Mouse (Mus musculus) kidney, embryonic 16.5 days (tissue): ENCODE measurements around the gene Hoxa10. TPM values are rescaled to one million over a fixed set of nuclear protein-coding genes. Genes with fewer than 3 reads are reported as not detected.

ENCODE experiments used
- ATAC-seq: fragments of 200-750 bp; cut with Nextera tagmentation; 2 replicates; pipeline ENCODE4 v1.8.0; 2017; ENCODE audit warnings: moderate TSS enrichment; ENCODE audit not compliant: low FRiP score, low TSS enrichment
- H3K27ac ChIP-seq: fragments of 300-500 bp; sonication (generic); 2 replicates; pipeline ENCODE4 v1.5.1; 2014; ENCODE audit warnings: low read length
- H3K27me3 ChIP-seq: fragments of 300-500 bp; sonication (generic); 2 replicates; pipeline ENCODE4 v1.6.1; 2014; ENCODE audit warnings: low read length, control low read depth, mixed read lengths; ENCODE audit not compliant: insufficient read depth
- H3K36me3 ChIP-seq: fragments of 300-500 bp; sonication (generic); 2 replicates; pipeline ENCODE4 v1.6.1; 2014; ENCODE audit warnings: low read length, control low read depth, mixed read lengths; ENCODE audit not compliant: insufficient read depth
- H3K4me1 ChIP-seq: fragments of 300-500 bp; sonication (generic); 2 replicates; pipeline ENCODE4 v1.6.1; 2014; ENCODE audit warnings: low read length, control low read depth, mixed read lengths; ENCODE audit not compliant: insufficient read depth
- H3K4me2 ChIP-seq: fragments of 300-500 bp; sonication (generic); replicated peaks from 2 replicates; pipeline ENCODE4 v1.6.1; 2014; ENCODE audit warnings: low read depth, low read length
- H3K4me3 ChIP-seq: fragments of 300-500 bp; sonication (generic); 2 replicates; pipeline ENCODE4 v1.5.1; 2014; ENCODE audit warnings: mild to moderate bottlenecking, low read length
- H3K9ac ChIP-seq: fragments of 300-500 bp; sonication (generic); replicated peaks from 2 replicates; pipeline ENCODE4 v1.6.1; 2014; ENCODE audit warnings: low read length
- H3K9me3 ChIP-seq: fragments of 300-500 bp; sonication (generic); 2 replicates; pipeline ENCODE4 v1.6.1; 2016; ENCODE audit warnings: low read length, control low read depth
- WGBS: fragments of 180-500 bp; shearing (Covaris S2); extraction: QIAGEN DNeasy Blood & Tissue Kit; methylation state at CpG from one replicate; pipeline ENCODE4 v1.1.7; 2014; 5-methylcytosine and 5-hydroxymethylcytosine counted together
- microRNA counts: library from miRNA; unstranded; fragments of <30 nt; microRNA quantifications from one replicate; lab custom pipeline; 2016
- microRNA-seq: library from miRNA; unstranded; fragments of <30 nt; microRNA quantifications from one replicate; pipeline ENCODE4, GENCODE M21; 2016
- polyA plus RNA-seq: library from polyadenylated mRNA; unstranded; fragments of >200 nt; fragmentation: Nextera tagmentation; extraction: Ambion mirVana; gene quantifications from 2 replicates; pipeline ENCODE4 v1.2.1, GENCODE M21; 2015

Gene Hoxa10
- polyA plus RNA-seq, 1 experiment from 2014 or later = 147 TPM

GRCm38 (mm10) chr6:52183311-52184080, 57.2 kb downstream of the Hoxa10 start:
- peak overlapping the region; percentile 97 for H3K27ac ChIP-seq
- H3K9me3 ChIP-seq = no peaks in the 10 kb centered on the region
- peak; percentile 72 for ATAC-seq
- 19% methylated on average over 10 of the region's 10 CpGs for WGBS
- H3K4me3 ChIP-seq = no peak overlapping the region
- H3K27me3 ChIP-seq = no peaks in the 10 kb centered on the region
- peak overlapping the region; percentile 44 for H3K4me2 ChIP-seq
- H3K9ac ChIP-seq = peak overlapping the region; percentile 55
- peaks cover 99% of the 10 kb centered on the region for H3K4me1 ChIP-seq
- H3K36me3 ChIP-seq = no peaks in the 10 kb centered on the region; the same call in 1 of the 2 replicates

- WGBS = 21% methylated on average over 1 of the region's 1 CpGs
- H3K36me3 ChIP-seq = no peaks in the 10 kb centered on the region; the same call in 1 of the 2 replicates
- peaks cover 99% of the 10 kb centered on the region for H3K4me1 ChIP-seq
- H3K27me3 ChIP-seq = no peaks in the 10 kb centered on the region
- no peak for ATAC-seq
- H3K4me3 ChIP-seq = no peak overlapping the region
- H3K4me2 ChIP-seq = peak overlapping the region; percentile 32
- no peaks in the 10 kb centered on the region for H3K9me3 ChIP-seq
- H3K9ac ChIP-seq = peak overlapping the region; percentile 55
- peak overlapping the region; percentile 97 for H3K27ac ChIP-seq
Measured at GRCm38 (mm10) chr6:52182793-52183192, 57.9 kb downstream of the Hoxa10 start.

- no peaks in the 10 kb centered on the region; the same call in 1 of the 2 replicates for H3K36me3 ChIP-seq
- H3K4me1 ChIP-seq = peaks cover 93% of the 10 kb centered on the region
Measured at GRCm38 (mm10) chr6:52182030-52182429, 58.6 kb downstream of the Hoxa10 start.

More at GRCm38 (mm10) chr6:52182030-52182429, 58.6 kb downstream of the Hoxa10 start:
- no peak overlapping the region for H3K9ac ChIP-seq
- H3K9me3 ChIP-seq = no peaks in the 10 kb centered on the region
- H3K27ac ChIP-seq = peak overlapping the region; percentile 61
- ATAC-seq = no peak
- no peak overlapping the region for H3K4me3 ChIP-seq
- H3K4me2 ChIP-seq = no peak overlapping the region
- 49% methylated on average over 2 of the region's 2 CpGs for WGBS
- H3K27me3 ChIP-seq = no peaks in the 10 kb centered on the region

MicroRNA genes within 50 kb of the gene (microRNA counts, 519-probe panel; counts per million panel counts)
- 4,694 counts per million, percentile 94 among the panel's probes with 10 or more counts for microRNA mmu-miR-196b (lab: Ali Mortazavi, UCI)

Small RNAs within 50 kb of the gene (microRNA-seq; reads per million reads assigned to microRNA genes)
- 26,028 reads per million, percentile 97 among the genes with 10 or more reads in this experiment for gene Mir196b

Other genes starting within 250 kb of the Hoxa10 start
- 35.4 and 36.8 TPM in 2 replicates for gene Skap2, start 228.3 kb downstream of the Hoxa10 start, polyA plus RNA-seq
- 0.81 and 0.82 TPM in 2 replicates for gene Hoxa1, start 82.5 kb downstream of the Hoxa10 start, polyA plus RNA-seq
- gene Hoxa2, start 76.0 kb downstream of the Hoxa10 start, polyA plus RNA-seq = 2.1 and 2.6 TPM in 2 replicates
- 1.7 and 2.5 TPM in 2 replicates for gene 5730596B20Rik, start 63.4 kb downstream of the Hoxa10 start, polyA plus RNA-seq
- gene Hoxa4, start 49.1 kb downstream of the Hoxa10 start, polyA plus RNA-seq = 1.2 and 1.4 TPM in 2 replicates
- gene Hoxa5, start 36.3 kb downstream of the Hoxa10 start, polyA plus RNA-seq = 9.0 and 9.5 TPM in 2 replicates
- 2.9 and 3.8 TPM in 2 replicates for gene Hoxa6, start 32.1 kb downstream of the Hoxa10 start, polyA plus RNA-seq
- gene Hoxa3, start 27.5 kb downstream of the Hoxa10 start, polyA plus RNA-seq = 8.2 and 10.8 TPM in 2 replicates
- gene Gm28308, start 27.5 kb downstream of the Hoxa10 start, polyA plus RNA-seq = not detected in 2 replicates
- gene Hoxa7, start 19.0 kb downstream of the Hoxa10 start, polyA plus RNA-seq = 25.7 and 27.5 TPM in 2 replicates
- 56.6 and 56.8 TPM in 2 replicates for gene Hoxa9, start 9.8 kb downstream of the Hoxa10 start, polyA plus RNA-seq
- 27.9 and 31.8 TPM in 2 replicates for gene Hoxa11, start 5.0 kb upstream of the Hoxa10 start, polyA plus RNA-seq
- 0.15 TPM in 2 replicates for gene Hoxa13, start 20.0 kb upstream of the Hoxa10 start, polyA plus RNA-seq
- gene Evx1, start 72.6 kb upstream of the Hoxa10 start, polyA plus RNA-seq = not detected in 2 replicates